Mouse (Mus musculus) testis, adult 2 months (tissue): ENCODE data around the gene Macf1. TPM values are rescaled to one million over a fixed set of nuclear protein-coding genes. Genes with fewer than 3 reads are reported as not detected.

Source experiments
- H3K27ac ChIP-seq: fragments of 200-500 bp; 2 replicates; pipeline ENCODE4 v1.5.1; 2012; ENCODE audit warnings: low read depth, low read length; ENCODE audit not compliant: control insufficient read depth, insufficient read depth
- H3K27me3 ChIP-seq: fragments of 200-500 bp; 2 replicates; pipeline ENCODE4 v1.6.1; 2012; ENCODE audit warnings: mild to moderate bottlenecking, low read length, moderate library complexity; ENCODE audit not compliant: control insufficient read depth, insufficient read depth
- H3K36me3 ChIP-seq: fragments of 200-500 bp; 2 replicates; pipeline ENCODE4 v1.6.1; 2012; ENCODE audit warnings: mild to moderate bottlenecking, low read length; ENCODE audit not compliant: control insufficient read depth, insufficient read depth
- H3K4me1 ChIP-seq: fragments of 200-500 bp; 2 replicates; pipeline ENCODE4 v1.6.1; 2012; ENCODE audit warnings: low read length; ENCODE audit not compliant: control insufficient read depth, insufficient read depth
- H3K4me3 ChIP-seq: fragments of 200-500 bp; 2 replicates; pipeline ENCODE4 v1.5.1; 2012; ENCODE audit warnings: low read depth, mild to moderate bottlenecking, low read length, moderate library complexity, mixed read lengths; ENCODE audit not compliant: control insufficient read depth
- CTCF ChIP-seq: fragments of 200-500 bp; IDR thresholded peaks from 2 replicates; pipeline ENCODE4 v1.5.1; 2012; ENCODE audit warnings: low read depth, mild to moderate bottlenecking, inconsistent platforms, low read length, moderate library complexity; ENCODE audit not compliant: control insufficient read depth, insufficient read depth, insufficient replicate concordance
- POLR2A ChIP-seq: fragments of 200-500 bp; IDR thresholded peaks from 2 replicates; pipeline ENCODE4 v1.6.1; 2012; ENCODE audit warnings: low read depth, mild to moderate bottlenecking, inconsistent platforms, low read length, moderate library complexity; ENCODE audit not compliant: control insufficient read depth
- polyA plus RNA-seq: library from polyadenylated mRNA; depleted of rRNA; stranded (reverse); fragments of >200 nt; gene quantifications from 2 replicates; pipeline ENCODE4 v1.2.3, GENCODE M21; 2012

Macf1 gene
- polyA plus RNA-seq, 1 experiment, result 24.4 TPM

DNA sequence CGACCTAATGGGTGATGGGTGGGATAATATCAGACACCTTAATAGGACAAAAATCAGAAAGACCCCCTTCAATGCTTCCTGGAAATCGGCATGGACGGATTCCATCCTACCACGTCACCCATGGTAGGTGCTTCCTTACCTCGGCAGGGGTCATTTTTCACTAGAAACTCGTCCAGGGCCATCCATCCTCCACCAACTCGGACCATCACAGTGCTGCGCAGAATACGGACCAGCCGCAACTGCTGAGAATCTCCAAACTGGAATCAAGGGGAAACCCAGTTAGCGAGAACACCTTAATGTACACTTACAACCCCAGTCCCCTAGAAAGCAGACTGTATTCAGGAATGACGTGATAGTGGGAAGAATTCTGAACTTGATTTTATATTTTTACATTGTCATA is 323.4 kb downstream of the Macf1 start:
- no peaks in the 10 kb centered on the region for H3K4me1 ChIP-seq
- no peak for TF ChIP-seq CTCF
- TF ChIP-seq POLR2A, result no peak

DNA sequence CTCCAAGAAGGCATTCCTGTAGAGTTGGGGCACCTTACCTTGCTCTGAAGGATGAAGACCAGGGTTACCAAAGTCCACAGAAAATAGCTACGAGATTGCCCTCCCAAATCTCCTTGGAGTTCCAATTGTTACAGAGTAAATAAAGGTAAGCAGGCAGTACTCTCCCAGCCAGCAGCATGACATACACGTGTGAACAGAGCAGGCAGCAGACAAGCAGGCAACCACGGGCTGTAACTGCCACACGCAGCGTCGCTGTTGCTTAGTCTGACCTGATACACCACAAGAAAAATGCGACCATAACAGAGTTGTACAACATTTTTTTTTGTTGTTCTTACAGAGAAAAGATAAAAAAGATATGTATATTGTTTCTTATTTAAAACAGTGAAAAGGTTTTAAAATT is 325.5 kb downstream of the Macf1 start:
- Histone ChIP-seq H3K36me3 (no peaks in the 10 kb centered on the region), H3K4me3 (no peak overlapping the region), H3K27ac (no peak overlapping the region), H3K27me3 (no peaks in the 10 kb centered on the region), H3K4me1 (no peaks in the 10 kb centered on the region)
- TF ChIP-seq CTCF (no peak), POLR2A (no peak)

More for the DNA sequence above, 323.4 kb downstream of the Macf1 start:
- Histone ChIP-seq H3K27me3 (no peaks in the 10 kb centered on the region), H3K36me3 (no peaks in the 10 kb centered on the region), H3K27ac (no peak overlapping the region), H3K4me3 (no peak overlapping the region)

DNA sequence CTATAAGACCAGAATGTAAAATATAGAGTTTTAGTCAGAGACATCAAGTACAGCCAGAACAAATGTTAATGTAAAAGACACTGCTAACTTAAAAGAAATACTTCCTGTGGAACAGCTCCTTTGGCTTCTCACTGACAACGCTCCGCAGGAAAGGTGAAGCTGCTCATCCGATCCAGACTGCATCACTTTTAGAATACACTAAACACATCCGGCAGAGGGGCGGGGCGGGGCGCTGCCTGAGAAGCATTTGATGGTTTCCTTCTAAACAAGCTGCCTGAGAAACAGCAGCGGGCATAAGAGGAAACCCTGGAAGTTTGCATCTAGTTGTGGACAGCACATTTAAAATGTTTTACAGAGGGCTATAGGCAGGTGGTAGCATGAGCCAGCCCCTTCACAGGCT is 328.2 kb downstream of the Macf1 start:
- Histone ChIP-seq H3K4me3 (no peak overlapping the region), H3K27ac (no peak overlapping the region), H3K4me1 (no peaks in the 10 kb centered on the region), H3K27me3 (no peaks in the 10 kb centered on the region), H3K36me3 (no peaks in the 10 kb centered on the region)
- no peak for TF ChIP-seq POLR2A

DNA sequence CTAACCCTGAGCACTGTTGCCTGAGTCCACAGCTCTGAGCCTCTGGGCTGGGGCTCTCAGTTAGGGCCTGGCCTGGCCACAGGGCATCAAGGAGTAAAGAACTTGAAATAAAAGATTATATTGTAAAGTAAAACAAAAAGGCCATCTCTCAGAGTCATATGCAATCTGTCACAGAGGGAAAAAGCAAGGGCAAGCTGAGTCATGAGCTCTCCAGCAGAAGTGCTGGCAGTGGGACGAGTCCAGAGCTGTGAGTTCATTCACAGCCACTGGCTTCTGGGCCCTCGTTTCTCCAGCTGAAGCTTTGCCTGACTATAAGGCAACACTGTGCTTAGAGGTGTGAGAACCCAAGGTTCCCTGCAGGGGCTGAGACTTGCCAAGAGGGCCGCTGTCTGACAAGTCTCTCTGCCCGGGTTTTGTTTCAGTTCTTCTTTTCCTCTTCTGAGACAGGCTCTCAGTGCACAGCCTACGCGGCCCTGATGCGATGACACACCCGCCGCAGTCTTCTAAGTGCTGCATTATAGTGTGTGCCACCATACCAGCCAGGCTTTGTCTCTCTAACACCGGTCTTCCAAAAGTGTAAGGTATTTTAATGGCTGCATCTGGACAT is 330.8 kb downstream of the Macf1 start:
- Histone ChIP-seq H3K27me3 (no peaks in the 10 kb centered on the region), H3K4me1 (no peaks in the 10 kb centered on the region), H3K36me3 (no peaks in the 10 kb centered on the region), H3K4me3 (no peak overlapping the region), H3K27ac (no peak overlapping the region)
- TF ChIP-seq POLR2A, result no peak
- TF ChIP-seq CTCF, result no peak

DNA sequence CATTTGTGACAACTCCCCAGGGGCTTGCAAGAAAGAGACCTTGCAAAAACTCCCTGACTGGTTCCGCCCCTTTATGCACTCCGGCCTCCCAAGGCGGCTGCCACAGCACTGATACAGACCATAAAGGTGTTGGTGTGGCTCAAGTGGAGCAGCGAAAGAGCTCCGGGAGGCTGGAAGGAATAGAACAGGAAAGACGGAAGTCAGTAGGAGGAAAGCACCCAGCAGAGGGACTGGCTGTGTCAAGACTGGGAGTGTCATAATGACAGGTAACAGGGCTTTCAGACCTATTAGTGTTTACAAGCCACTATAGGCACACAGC is 340.7 kb downstream of the Macf1 start:
- TF ChIP-seq CTCF (no peak), POLR2A (no peak)
- no peaks in the 10 kb centered on the region for H3K27me3 ChIP-seq
- no peaks in the 10 kb centered on the region for H3K36me3 ChIP-seq
- peak overlapping the region; percentile 73 for H3K4me3 ChIP-seq
- H3K4me1 ChIP-seq, result peaks cover 12% of the 10 kb centered on the region
- no peak overlapping the region for H3K27ac ChIP-seq

DNA sequence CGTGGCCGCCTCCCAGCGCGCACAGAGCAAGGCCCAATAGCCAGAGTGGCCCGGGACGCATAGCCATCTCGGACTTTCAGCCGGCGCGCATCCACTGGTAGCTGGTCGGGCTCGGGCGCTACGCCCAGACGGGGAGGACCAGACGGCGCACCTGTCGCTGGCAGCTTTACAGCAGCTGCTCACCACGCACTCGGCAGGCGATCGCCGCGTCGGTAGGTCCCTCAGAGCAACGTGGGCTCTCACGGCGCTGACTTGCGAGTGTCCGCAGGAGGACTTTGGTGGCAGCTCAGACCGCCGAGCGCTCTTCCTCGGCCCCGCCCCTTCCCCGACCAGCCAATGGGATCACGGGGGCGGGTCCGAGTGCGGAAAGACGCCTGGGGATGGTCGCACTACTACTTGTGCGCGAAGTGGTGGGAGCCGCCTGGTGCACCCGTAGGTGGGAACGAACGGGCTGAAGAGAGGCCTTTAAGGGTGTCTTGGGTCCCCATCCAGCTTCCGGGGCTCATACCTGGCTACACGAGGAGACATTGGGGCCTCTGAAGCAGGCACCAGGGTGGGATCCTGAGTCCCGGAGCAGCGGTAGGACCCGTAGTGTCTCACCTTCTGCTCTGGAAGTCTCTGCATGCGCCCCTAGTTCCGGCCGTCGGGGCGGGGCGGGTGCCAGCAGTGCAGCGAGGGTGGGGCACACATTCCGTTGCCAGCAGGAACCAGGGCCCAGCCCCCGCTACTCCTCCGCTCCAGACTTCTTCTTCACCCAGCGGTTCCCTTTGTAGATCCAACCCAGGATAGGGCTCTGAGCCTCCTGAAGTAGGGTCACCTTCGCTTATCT is 341.3 kb downstream of the Macf1 start, which contains the start of gene Bmp8a:
Gene Bmp8a (minus strand): TSS at position 611 of the 829 bp plus-strand sequence.
- peak within 1 kb of the TSS; percentile 73 for H3K4me3 ChIP-seq
- peaks cover 12% of the 10 kb centered on the region for H3K4me1 ChIP-seq
- H3K27me3 ChIP-seq, result no peaks in the 10 kb centered on the region
- H3K27ac ChIP-seq, result no peak within 1 kb of the TSS
- TF ChIP-seq CTCF, result no peak
- TF ChIP-seq POLR2A, result no peak
- H3K36me3 ChIP-seq, result no peaks in the 10 kb centered on the region

DNA sequence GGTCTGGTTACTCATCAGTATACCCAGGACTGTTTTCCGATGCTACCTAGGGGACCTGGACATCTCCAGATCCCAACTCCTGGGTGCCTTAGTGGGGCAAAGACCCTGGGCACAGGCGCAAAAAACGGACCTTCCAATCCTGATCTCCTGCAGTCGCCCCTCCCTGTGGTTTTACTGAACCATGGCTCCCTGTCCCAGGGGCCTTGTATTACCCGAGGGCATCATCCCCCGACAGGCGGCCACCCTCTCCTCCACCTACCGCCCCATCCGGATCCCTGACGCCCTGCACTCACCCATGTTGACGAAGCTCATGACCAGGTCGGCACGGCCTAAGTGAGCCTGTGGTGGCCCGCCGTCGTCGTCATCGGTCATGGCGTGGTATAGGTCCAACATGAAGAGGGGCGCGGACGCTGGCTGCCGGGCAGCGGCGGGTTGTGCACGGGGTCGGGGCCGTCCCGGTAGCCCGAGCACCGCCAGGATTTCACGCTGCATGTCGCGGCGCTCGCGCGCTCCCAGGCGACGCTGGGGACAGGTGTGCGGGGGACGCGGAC is 342.0 kb downstream of the Macf1 start:
- Histone ChIP-seq H3K27me3 (no peaks in the 10 kb centered on the region), H3K27ac (no peak overlapping the region), H3K36me3 (no peaks in the 10 kb centered on the region)

More for the DNA sequence above, 342.0 kb downstream of the Macf1 start:
- Histone ChIP-seq H3K4me1 (peaks cover 12% of the 10 kb centered on the region), H3K4me3 (peak overlapping the region; percentile 73)
- TF ChIP-seq CTCF, result no peak
- TF ChIP-seq POLR2A, result no peak
